Mouse (Mus musculus) lung, adult 2 months (tissue): ENCODE results near the gene Npc1l1.

ENCODE experiments used
- CTCF ChIP-seq: fragments of 200-500 bp; IDR thresholded peaks from 2 replicates; pipeline ENCODE4 v1.5.1; 2011; ENCODE audit warnings: mild to moderate bottlenecking, low read length, control low read depth; ENCODE audit not compliant: insufficient read depth
- POLR2A ChIP-seq: fragments of 200-500 bp; IDR thresholded peaks from 2 replicates; pipeline ENCODE4 v1.6.1; 2011; ENCODE audit warnings: low read depth, mild to moderate bottlenecking, control low read depth, low read length, borderline replicate concordance; ENCODE audit errors: extremely low read depth

GRCm38 (mm10) chr11:6252824-6253223 is 22.9 kb upstream of the Npc1l1 start:
- TF ChIP-seq POLR2A (no peak), CTCF (no peak)
